Mouse (Mus musculus): ENCODE results near the gene Xpo5.

Gene Xpo5

DNA sequence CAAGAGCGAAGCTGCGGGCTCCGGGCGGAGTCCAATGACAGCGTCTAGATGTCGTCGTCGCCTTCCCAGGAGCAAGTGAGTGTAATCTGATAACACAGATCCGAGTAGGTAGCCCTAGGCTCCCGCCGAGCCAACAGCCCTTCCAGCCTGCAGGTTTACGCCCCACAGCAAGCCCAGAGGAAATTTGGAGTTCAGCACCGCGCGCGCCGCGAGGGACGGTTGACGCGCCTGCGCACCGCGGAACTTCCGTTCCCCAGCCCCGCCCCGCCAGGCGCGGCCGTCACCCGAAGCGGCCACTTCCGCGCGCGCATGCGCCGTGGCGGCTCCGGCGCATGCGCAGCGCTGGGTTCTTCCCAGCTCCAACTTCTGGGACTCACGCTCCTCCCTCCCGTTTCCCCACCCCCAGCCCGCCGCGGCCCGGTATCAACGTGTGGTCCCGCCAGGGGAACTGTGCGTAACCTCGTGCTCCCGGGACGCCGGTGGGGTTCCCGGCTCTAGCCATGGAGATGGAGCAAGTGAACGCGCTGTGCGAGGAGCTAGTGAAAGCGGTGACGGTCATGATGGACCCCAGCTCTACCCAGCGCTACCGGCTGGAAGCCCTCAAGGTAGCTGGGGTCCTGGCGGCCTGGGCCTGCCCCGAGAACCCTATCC lies at the start of gene Xpo5, which contains the start of gene Polh:
TSS of gene Xpo5 (plus strand) at position 362 of the 651 bp plus-strand sequence.
TSS of gene Polh (minus strand) at position 225 of the 651 bp plus-strand sequence.
- DNase-seq = peak; percentile 89 to 93

DNA sequence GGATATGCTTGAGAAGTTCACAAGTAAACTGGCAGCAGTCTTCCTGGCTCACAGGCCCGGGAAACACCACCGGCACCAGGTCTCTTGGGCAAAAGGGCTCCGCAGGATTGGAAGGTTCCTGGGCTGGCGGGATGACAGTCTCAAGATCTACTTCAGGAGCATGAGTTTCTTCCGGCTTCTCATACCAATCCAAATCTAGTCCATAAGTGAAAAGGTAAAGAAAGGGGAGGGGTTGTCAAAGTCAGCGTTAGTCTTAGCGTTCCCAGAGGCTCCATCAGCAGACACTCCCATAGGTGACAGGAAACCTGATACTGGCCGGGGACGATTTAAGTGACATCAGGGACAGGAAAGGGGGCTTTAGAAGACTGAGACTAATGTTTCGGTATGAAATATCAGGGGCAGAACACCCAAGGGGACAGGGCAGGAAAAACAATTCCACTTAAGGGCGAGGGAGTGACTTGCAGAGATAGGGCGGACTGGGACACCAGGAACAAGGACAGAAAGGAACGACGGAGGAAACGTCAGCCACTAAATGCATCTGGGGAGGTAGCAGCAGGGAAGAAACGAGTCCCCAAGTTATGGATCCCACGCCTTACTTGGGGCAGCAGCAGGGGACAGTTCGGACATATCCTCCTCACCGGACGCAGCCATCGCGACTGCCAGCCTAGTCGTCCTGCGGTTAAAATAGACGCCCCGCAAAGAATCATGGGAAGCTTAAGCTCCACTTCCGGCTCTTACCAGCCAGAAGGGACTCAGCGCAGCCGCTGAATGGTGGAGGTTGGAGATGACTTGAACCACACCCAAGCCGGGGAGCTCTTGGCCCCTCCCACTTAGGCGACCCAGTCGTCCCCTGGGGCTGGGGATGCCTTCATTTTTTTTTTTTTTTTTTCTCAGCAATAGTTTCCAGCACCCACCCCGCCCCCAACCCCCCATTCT lies 49.5 kb upstream of the Xpo5 start, which contains the start of gene Mad2l1bp:
TSS of gene Mad2l1bp (minus strand) at position 707 of the 936 bp plus-strand sequence.
- DNase-seq = peak; percentile 80 to 81

DNA sequence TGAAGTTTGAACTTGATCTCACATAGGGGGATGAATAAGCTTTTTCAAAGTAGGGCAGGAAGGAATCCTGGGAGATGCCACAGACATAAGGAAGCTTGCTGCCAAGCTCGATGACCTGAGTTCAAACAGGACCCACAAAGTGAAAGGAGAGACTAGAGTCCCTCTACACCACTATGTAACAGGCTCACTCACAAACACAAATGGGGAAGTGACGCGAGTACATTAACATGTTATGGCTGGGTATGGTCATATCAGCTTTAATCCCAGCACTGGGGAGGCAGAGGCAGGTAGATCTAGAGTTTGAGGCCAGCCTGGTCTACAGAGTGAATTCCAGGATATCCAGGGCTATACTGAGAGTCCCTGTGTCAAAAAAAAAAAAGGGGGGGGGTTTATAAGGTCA lies 48.2 kb upstream of the Xpo5 start:
- DNase-seq = no peak

DNA sequence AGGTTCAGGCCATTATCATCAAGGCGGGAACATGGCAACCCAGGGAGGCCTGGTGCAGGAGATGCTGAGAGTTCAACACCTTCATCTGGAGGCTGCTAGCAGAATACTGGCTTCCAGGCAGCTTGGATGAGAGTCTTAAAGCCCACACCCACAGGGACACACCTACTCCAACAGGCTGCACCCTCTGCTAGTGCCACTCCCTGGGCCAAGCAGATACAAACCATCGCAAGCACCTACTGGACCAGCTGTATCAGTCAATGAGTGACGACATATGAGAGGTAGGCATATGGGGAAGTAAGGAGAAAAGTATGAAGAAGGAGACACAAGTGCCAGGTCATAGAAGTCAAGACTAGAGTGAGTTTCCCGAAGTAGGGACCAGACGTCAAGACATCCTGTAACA lies 45.9 kb upstream of the Xpo5 start:
- no peak for DNase-seq

DNA sequence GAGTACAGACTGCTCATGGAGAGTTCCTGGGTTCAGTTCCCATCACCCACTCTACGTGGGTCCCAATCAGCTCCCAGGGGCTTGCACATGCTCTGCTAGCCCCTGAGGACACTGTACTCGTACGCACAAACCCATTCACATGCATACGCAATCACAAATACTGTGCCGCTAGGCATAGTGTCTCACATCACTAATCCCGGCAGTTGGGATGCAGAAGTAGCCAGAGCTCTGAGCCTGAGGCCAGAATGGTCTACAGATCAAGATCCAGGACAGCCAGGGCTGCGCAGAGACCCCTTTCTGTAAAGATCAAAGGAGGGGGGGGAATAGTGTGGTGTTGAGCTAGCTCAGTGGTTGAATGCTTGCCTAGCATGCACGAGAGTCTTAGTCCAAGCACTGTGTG lies 45.5 kb upstream of the Xpo5 start:
- DNase-seq = no peak

DNA sequence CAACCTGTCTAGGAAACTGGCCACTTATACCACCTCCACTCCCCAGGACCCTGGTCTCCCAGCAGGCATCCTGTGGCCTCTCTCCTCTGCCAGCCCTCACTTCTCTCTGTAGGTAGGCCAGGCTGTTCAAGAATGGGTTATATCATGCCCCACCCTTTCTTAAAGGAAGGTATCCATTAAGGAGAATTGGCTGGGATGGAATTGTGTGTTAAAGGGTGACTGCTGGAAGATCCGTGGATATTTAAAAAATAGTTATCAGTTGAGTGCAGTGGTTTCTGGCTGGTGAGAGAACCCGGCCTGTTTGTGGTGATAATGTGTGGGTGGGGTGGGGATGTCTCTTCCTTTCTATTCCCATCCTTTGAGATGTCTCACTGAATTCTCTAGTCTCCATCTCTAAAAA lies 43.3 kb upstream of the Xpo5 start:
- no peak for DNase-seq

DNA sequence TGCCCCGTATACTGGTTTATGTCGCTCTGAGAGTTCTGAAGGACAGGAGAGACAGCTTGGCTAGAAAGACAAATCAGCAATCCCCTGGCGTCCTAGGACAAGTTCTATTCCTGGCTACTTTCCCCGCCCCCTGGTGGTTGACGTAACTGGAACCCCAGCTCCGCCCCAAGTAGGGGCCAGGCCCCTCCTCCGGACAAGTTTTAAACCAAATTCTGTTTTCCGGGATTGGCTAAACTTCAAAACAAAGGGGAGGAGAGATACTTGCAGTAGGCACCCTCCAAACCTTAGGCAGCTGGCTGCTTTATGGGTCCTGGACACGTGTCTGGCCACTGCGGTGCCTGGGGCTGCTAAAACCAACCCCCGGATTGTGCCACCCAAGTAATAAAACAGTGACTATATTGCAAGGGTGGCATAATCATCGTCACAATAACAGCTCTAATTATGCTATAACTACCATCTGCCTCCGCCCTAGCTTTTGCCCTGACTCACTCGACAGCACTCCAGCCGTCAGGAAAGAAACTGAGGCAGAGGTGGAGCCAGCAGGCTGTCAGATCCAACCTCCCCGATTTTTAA lies 42.4 kb upstream of the Xpo5 start:
- DNase-seq = peak; percentile 85 to 92

DNA sequence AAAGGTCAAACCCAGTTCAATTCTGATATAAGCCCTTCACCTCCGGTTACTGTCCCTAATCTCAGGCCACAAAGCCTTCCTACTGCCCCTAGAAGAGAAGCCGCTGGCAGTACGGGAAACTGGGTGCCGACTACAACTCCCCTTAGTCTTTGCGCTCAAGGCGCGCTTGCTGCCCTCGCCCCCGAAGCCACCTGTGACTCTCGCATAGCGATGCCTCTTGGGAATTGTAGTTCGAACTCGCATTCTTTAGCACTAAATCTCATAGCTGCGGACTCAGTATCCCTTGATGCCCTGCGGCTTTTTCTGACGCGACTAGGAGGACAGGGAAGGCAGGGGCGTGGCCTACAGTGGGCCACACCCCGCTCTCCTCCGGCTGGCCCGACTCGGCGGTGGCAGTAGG lies 41.9 kb upstream of the Xpo5 start, which contains the start of gene Gtpbp2:
TSS of gene Gtpbp2 (plus strand) at position 347 of the 400 bp plus-strand sequence.
- peak; percentile 93 to 94 for DNase-seq

DNA sequence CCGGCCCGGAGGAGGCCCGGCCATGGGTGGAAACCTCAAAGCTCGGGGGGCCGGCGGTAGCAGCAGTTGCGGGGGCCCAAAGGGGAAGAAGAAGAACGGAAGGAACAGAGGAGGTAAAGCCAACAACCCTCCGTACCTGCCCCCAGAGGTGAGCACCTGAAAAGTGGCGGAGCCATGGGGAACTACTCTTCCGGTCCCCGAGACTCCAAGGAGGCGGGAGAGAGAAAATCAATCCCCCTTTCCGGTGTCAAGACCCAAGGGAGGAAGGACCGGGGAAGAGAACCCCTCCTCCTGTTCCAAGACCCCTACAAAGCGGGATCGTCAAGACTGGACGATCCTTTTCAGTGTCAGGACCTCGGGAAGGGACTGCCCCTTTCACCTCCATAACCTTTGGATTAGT lies 41.4 kb upstream of the Xpo5 start:
- no peak for DNase-seq

DNA sequence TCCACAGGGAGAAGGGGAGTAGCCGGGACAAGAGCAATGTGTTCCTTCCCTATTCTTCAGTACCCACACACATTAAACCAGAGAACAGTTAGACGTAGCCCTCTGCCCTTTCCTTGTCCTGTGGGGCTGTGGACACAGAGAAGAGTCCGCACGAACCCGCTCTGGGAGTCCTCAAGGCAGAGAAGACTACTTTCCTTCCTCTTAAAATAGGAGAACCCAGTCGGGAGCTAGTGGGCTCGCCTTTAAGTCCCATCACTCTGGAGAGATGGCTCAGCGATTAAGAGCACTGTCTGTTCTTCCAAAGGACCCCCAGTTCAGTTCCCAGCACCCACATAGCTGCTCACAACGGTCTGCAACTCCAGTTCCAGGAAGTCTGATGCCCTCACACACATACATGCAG lies 40.9 kb upstream of the Xpo5 start:
- DNase-seq = no peak

DNA sequence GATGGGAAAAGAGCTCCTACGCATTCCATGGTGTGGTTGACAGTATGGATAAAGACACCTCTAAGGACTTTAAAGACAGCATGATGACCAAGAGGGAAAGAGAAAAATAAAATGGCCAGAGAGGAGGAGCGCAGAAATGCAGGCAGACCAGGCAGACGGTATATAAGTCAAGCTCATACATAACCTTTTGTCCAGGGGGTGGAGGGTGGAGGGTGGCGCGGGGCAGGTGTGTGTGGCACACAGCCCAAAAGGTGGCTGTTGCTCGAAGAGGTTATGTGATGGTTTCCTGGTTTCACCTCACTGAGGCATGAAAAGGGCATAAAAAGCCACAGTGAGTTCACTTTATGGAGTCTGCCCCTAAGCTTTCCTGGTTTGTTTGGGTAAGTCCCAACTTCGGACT lies 40.0 kb upstream of the Xpo5 start:
- DNase-seq = no peak

DNA sequence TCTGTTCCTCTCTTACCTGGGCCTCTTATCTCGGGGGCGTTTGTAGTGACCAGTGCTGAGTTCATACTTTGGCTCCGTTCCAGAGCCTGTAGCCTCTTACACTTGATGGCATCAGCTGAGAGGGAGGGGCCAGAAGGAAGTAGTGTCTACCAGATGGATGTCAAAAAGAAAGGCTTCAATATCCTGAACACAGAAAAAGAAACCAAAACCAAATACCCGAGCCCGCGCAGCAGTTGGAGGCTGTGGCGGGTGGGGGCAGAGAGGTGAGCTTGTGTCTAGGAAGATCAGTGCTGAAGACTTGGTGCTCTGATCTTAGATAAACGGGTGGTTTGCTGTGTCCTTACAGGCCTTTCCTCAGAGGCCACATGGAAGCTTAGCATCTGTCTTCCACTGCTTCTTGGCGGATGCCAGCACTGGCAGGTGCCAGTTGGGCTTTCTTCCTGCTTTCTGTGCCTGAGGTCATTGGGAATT lies 39.6 kb upstream of the Xpo5 start:
- peak; percentile 32 to 46 for DNase-seq

DNA sequence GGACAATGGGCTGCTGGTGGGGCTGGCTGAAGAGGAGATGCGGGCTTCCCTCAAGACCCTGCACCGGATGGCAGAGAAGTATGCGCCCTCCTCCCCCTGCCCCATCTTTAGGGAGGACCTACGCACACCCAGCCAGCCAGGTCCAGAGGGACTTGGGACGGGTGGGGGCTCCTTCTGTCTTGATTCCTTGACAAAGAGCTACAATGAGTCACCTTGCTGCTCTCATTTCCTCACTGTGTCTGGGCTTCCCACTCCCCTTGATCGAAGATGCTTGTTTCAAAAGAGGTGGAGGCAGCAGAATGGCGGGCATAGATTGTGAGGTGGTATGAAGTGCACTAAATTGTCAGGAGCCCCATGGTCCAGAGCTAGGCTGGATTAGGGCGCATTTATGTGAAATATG lies 38.3 kb upstream of the Xpo5 start:
- no peak for DNase-seq

DNA sequence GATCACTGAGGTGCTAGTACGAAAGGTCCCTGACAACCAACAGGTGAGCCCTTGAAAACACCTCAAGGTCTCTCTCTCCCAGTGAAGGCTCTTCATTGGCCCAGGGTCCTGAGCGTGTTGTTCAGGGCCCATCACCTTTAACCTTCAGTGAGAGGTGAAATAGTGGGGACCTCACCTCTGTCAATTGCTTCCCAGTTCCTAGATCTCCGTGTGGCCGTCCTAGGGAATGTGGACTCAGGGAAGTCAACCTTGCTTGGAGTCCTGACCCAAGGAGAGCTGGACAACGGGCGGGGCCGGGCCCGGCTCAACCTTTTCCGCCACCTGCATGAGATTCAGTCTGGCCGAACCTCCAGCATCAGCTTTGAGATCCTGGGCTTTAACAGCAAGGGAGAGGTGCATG lies 37.8 kb upstream of the Xpo5 start:
- DNase-seq = no peak

DNA sequence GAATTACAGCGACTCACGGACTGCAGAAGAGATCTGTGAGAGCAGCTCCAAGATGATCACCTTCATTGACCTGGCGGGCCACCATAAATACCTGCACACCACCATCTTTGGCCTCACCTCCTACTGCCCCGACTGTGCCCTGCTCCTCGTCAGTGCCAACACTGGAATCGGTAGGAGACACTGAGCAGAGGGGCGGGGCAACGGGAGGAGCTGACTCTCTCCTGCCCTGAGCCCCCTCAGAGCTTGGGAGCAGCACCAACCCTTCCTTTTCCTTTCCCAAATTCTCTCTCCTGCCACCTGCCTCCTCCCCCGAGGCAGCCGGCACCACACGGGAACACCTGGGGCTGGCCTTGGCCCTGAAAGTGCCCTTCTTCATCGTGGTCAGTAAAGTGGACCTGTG lies 37.1 kb upstream of the Xpo5 start:
- no peak for DNase-seq

DNA sequence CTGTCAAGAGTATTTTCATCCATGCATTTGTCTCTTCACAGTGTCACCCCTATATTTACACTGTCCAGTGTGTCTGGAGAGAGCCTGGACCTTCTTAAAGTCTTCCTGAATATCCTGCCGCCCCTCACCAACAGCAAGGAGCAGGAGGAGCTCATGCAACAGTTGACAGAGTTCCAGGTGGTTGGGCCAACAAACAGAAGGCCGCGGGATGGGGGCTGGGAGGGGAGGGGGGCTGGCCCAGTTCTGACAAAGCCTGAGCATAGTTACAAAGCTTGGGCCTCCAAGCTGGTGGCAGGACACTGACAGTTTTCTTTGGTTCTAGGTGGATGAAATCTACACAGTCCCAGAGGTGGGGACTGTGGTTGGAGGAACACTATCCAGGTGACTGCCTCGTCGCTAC lies 36.3 kb upstream of the Xpo5 start:
- DNase-seq = no peak

DNA sequence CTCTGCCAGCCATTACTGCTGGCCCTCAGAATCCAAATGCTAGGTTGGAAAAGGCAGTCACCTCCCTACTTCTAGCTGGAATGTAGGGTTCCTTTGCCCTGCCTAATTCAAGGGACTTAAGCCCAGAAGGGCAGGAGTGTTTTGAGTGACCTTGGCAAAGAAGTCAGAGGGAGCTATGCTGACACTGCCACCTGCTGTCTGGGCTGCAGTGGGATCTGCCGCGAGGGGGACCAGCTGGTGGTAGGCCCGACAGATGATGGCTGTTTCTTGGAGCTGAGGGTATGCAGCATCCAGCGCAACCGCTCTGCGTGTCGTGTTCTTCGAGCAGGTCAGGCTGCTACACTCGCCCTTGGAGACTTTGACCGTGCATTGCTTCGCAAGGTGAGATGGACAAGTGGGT lies 35.6 kb upstream of the Xpo5 start:
- no peak for DNase-seq

DNA sequence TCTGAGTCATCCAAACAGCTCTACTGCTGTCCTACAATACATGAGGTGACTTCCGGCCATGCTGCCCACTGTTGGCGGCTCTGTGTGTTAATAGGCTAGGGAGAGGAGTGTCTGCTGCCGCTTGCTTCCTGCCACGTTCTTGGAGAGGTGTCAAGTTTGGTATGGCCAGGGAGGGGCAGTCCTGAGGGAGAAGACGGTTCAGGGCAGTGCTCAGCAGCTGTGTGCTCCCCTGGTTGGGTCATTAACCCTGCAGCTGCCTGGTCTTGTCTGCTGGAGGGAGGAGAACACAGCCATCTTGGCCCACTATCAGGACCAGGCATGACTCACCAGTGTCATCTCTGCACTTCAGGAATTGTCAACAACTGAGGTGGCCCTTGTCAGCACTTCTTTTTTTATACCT lies 34.3 kb upstream of the Xpo5 start:
- no peak for DNase-seq

DNA sequence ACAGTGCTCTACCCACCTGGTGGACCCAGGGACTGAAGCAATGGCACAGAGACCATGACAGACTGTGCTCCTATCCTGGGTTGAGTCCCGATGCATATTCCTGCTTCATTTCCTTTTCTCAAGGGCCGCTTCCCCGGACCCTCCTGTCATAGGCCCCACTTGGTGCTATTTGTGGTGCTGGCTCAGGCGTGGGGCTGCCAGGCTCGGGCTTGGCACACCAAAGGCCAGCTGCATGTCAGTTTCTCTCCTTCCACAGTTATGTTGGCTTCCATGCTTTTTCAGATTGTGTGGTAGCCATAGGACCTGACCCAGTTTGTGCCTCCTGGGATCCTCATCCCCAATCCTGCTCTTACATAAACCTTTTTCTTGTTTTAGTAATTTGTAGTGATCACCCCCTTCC lies 33.8 kb upstream of the Xpo5 start:
- DNase-seq = no peak

DNA sequence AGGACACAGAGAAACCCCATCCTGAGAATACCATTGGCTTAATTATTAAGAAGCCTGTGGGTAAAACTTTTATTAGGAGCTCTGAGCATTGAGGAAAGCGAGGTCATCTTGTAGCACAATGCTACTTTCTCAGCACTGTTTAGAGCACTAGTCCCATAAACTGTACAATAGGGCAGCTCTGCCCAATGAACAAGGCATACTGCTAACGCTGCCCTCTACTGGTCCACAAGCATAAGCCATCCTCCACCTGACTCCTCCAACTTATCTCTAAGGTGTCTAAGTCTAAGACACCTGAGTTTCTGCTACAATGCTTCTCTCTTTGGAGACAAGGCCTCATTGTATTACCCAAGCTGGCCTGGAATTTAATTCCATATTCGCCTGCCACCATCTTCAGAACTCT lies 32.0 kb upstream of the Xpo5 start:
- no peak for DNase-seq

DNA sequence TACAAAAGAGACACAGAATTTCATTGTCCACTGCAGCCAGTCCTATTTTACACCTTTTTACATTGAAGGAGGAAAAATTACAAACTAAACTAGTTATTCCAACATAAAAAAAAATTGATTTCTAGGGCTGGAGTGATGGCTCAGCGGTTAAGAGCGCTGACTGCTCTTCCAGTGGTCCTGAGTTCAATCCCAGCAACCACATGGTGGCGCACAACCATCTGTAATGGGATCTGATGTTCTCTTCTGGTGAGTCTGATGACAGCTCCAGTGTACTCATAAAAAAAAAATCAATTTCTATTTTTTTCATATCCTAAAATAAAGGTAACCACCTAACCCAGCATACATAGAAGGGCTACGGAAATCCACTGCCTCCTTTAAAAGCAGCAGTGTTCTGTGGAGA lies 20.3 kb upstream of the Xpo5 start:
- DNase-seq = no peak

DNA sequence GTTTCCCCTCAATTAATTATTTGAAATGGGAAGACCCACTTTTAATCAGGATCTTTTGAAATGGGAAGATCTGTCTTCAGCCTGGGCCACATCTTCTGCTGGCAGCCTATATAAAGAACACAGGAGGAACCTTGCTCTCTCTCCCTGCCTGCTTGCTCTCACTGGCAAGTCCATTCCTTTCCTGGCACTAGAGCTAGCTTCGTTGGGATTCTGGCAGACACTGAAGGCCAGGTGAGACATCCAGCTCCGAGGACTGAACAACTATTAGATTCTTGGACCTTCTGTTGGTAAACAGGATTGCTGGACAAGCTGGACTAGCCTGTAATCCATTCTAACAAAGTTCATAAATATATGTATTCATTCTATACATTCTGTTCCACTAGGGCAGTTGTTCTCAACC lies 13.8 kb upstream of the Xpo5 start:
- no peak for DNase-seq

DNA sequence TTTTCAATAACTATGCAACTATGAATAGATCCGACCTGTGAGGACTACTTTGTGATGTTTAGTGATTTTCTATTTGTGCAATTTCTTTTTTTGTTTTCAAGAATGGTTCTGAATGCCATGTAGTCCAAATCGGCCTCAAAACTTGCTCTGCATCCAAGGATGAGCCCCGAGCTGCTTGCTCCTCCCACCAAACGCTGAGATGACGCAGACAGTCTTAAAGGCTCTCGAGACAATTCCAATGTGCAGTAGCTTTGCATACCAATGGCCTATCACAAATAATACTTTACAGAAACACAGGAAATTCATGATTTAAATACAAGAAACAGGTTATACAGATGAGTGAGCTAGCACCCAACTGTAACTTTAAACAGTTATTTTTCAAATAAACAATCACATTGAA lies 1.4 kb upstream of the Xpo5 start:
- no peak for DNase-seq

DNA sequence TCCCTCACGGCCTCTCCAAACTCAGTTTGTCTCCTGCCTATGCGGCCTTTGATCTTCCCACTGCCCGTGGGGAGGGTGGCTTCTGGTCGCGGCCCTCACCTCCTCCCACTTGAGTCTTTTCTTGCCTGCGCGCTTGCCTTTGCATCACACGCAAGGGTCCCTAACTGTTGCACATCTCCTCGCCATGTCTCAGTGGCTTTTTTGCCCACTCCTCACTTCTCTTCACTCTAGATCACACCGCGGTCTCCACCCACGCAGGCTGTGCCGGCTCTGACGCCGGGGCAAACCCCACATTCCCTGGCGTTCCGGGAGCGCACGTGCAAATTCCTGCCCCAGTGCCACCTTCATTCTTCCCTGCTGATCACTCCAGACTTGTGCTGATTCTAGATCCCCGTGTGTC lies 496 bp downstream of the Xpo5 start:
- no peak for DNase-seq
